Mouse (Mus musculus): ENCODE measurements at regions not wholly inside any gene's neighbourhood (a gene's known extent, or its start where the extent isn't known, plus 50 kb on each side); places are given as distances from the start of the nearest gene placed in this dataset.

- no peaks in the 10 kb centered on the region for H3K36me3 ChIP-seq (replicated peaks)
- no peaks in the 10 kb centered on the region for H3K4me1 ChIP-seq (replicated peaks)
- H3K9ac ChIP-seq: no peak overlapping the region
- no peak overlapping the region for H3K4me2 ChIP-seq
- H3K4me3 ChIP-seq (replicated peaks): no peak overlapping the region
- WGBS (ENCODE audit: insufficient replicate concordance): 40% methylated on average over 2 of the region's 2 CpGs
- ATAC-seq (ENCODE audit: insufficient read depth): no peak
- H3K9me3 ChIP-seq (replicated peaks): no peaks in the 10 kb centered on the region
- no peaks in the 10 kb centered on the region for H3K27me3 ChIP-seq
- H3K27ac ChIP-seq (replicated peaks): no peak overlapping the region
Measured at GRCm38 (mm10) chr12:13729901-13730637, 421.8 kb downstream of the Fam84a start.

GRCm38 (mm10) chr12:13728986-13729385 is 422.9 kb downstream of the Fam84a start:
- Histone ChIP-seq H3K4me1 (replicated peaks) (no peaks in the 10 kb centered on the region), H3K4me3 (replicated peaks) (no peak overlapping the region), H3K27ac (replicated peaks) (no peak overlapping the region), H3K36me3 (replicated peaks) (no peaks in the 10 kb centered on the region), H3K4me2 (no peak overlapping the region), H3K27me3 (no peaks in the 10 kb centered on the region), H3K9ac (no peak overlapping the region), H3K9me3 (replicated peaks) (no peaks in the 10 kb centered on the region)
- no peak for ATAC-seq (ENCODE audit: insufficient read depth)
- WGBS (ENCODE audit: insufficient replicate concordance): 65% methylated on average over 4 of the region's 4 CpGs

- Histone ChIP-seq H3K27ac (replicated peaks) (no peak overlapping the region), H3K9ac (no peak overlapping the region), H3K4me3 (replicated peaks) (no peak overlapping the region), H3K4me2 (no peak overlapping the region), H3K4me1 (replicated peaks) (no peaks in the 10 kb centered on the region), H3K36me3 (replicated peaks) (no peaks in the 10 kb centered on the region), H3K9me3 (replicated peaks) (no peaks in the 10 kb centered on the region), H3K27me3 (no peaks in the 10 kb centered on the region)
- WGBS (ENCODE audit: insufficient replicate concordance): 65% methylated on average over 2 of the region's 2 CpGs
- ATAC-seq (ENCODE audit: insufficient read depth): peak; percentile 85
Measured at GRCm38 (mm10) chr12:13724511-13724910, 427.3 kb downstream of the Fam84a start.

- H3K27me3 ChIP-seq: no peaks in the 10 kb centered on the region
- H3K36me3 ChIP-seq (replicated peaks): no peaks in the 10 kb centered on the region
- no peak for ATAC-seq (ENCODE audit: insufficient read depth)
- no peaks in the 10 kb centered on the region for H3K9me3 ChIP-seq (replicated peaks)
- 70% methylated on average over 3 of the region's 3 CpGs for WGBS (ENCODE audit: insufficient replicate concordance)
- H3K4me2 ChIP-seq: no peak overlapping the region
- H3K9ac ChIP-seq: no peak overlapping the region
- no peaks in the 10 kb centered on the region for H3K4me1 ChIP-seq (replicated peaks)
- no peak overlapping the region for H3K27ac ChIP-seq (replicated peaks)
- H3K4me3 ChIP-seq (replicated peaks): no peak overlapping the region
Measured at GRCm38 (mm10) chr12:13709806-13710205, 440.9 kb downstream of the Nbas start.

- 59% methylated on average over 5 of the region's 5 CpGs for WGBS (ENCODE audit: insufficient replicate concordance)
- H3K4me3 ChIP-seq (replicated peaks): no peak overlapping the region
Measured at GRCm38 (mm10) chr12:13707747-13708146, 438.8 kb downstream of the Nbas start.

GRCm38 (mm10) chr12:13706510-13706909 is 437.6 kb downstream of the Nbas start:
- Histone ChIP-seq H3K4me1 (replicated peaks) (no peaks in the 10 kb centered on the region), H3K4me2 (no peak overlapping the region), H3K36me3 (replicated peaks) (no peaks in the 10 kb centered on the region), H3K9ac (no peak overlapping the region), H3K27me3 (no peaks in the 10 kb centered on the region), H3K27ac (replicated peaks) (no peak overlapping the region), H3K4me3 (replicated peaks) (no peak overlapping the region), H3K9me3 (replicated peaks) (no peaks in the 10 kb centered on the region)
- 71% methylated on average over 4 of the region's 4 CpGs for WGBS (ENCODE audit: insufficient replicate concordance)
- ATAC-seq (ENCODE audit: insufficient read depth): no peak

More at GRCm38 (mm10) chr12:13707747-13708146, 438.8 kb downstream of the Nbas start:
- no peaks in the 10 kb centered on the region for H3K4me1 ChIP-seq (replicated peaks)
- no peak overlapping the region for H3K4me2 ChIP-seq
- H3K27me3 ChIP-seq: no peaks in the 10 kb centered on the region
- ATAC-seq (ENCODE audit: insufficient read depth): no peak
- no peak overlapping the region for H3K27ac ChIP-seq (replicated peaks)
- H3K36me3 ChIP-seq (replicated peaks): no peaks in the 10 kb centered on the region
- no peak overlapping the region for H3K9ac ChIP-seq
- H3K9me3 ChIP-seq (replicated peaks): no peaks in the 10 kb centered on the region

GRCm38 (mm10) chr12:13703604-13704003 is 434.7 kb downstream of the Nbas start:
- H3K9me3 ChIP-seq (replicated peaks): no peaks in the 10 kb centered on the region
- H3K4me1 ChIP-seq (replicated peaks): no peaks in the 10 kb centered on the region
- no peak overlapping the region for H3K9ac ChIP-seq
- no peak overlapping the region for H3K4me2 ChIP-seq
- H3K27ac ChIP-seq (replicated peaks): no peak overlapping the region
- no peaks in the 10 kb centered on the region for H3K27me3 ChIP-seq
- ATAC-seq (ENCODE audit: insufficient read depth): no peak
- H3K4me3 ChIP-seq (replicated peaks): no peak overlapping the region
- 60% methylated on average over 3 of the region's 3 CpGs for WGBS (ENCODE audit: insufficient replicate concordance)
- H3K36me3 ChIP-seq (replicated peaks): no peaks in the 10 kb centered on the region

- no peaks in the 10 kb centered on the region for H3K36me3 ChIP-seq (replicated peaks)
- ATAC-seq (ENCODE audit: insufficient read depth): no peak
- H3K4me2 ChIP-seq: no peak overlapping the region
- no peak overlapping the region for H3K27ac ChIP-seq (replicated peaks)
- H3K4me3 ChIP-seq (replicated peaks): no peak overlapping the region
- H3K9ac ChIP-seq: no peak overlapping the region
- H3K27me3 ChIP-seq: no peaks in the 10 kb centered on the region
- 68% methylated on average over 2 of the region's 2 CpGs for WGBS (ENCODE audit: insufficient replicate concordance)
- no peaks in the 10 kb centered on the region for H3K9me3 ChIP-seq (replicated peaks)
- no peaks in the 10 kb centered on the region for H3K4me1 ChIP-seq (replicated peaks)
Measured at GRCm38 (mm10) chr12:13699858-13700257, 430.9 kb downstream of the Nbas start.

- Histone ChIP-seq H3K4me1 (replicated peaks) (no peaks in the 10 kb centered on the region), H3K27me3 (no peaks in the 10 kb centered on the region), H3K4me2 (no peak overlapping the region), H3K4me3 (replicated peaks) (no peak overlapping the region), H3K9me3 (replicated peaks) (no peaks in the 10 kb centered on the region), H3K27ac (replicated peaks) (no peak overlapping the region), H3K36me3 (replicated peaks) (no peaks in the 10 kb centered on the region), H3K9ac (no peak overlapping the region)
- no peak for ATAC-seq (ENCODE audit: insufficient read depth)
- 39% methylated on average over 4 of the region's 4 CpGs for WGBS (ENCODE audit: insufficient replicate concordance)
Measured at GRCm38 (mm10) chr12:13698834-13699233, 429.9 kb downstream of the Nbas start.

GRCm38 (mm10) chr12:13691394-13692165 is 422.6 kb downstream of the Nbas start:
- H3K4me3 ChIP-seq (replicated peaks): no peak overlapping the region
- no peak overlapping the region for H3K9ac ChIP-seq
- WGBS (ENCODE audit: insufficient replicate concordance): 69% methylated on average over 2 of the region's 2 CpGs
- H3K4me2 ChIP-seq: no peak overlapping the region
- H3K36me3 ChIP-seq (replicated peaks): no peaks in the 10 kb centered on the region
- H3K9me3 ChIP-seq (replicated peaks): no peaks in the 10 kb centered on the region
- no peak for ATAC-seq (ENCODE audit: insufficient read depth)
- H3K27me3 ChIP-seq: no peaks in the 10 kb centered on the region
- H3K27ac ChIP-seq (replicated peaks): no peak overlapping the region
- H3K4me1 ChIP-seq (replicated peaks): no peaks in the 10 kb centered on the region

GRCm38 (mm10) chr12:13677266-13677665 is 408.3 kb downstream of the Nbas start:
- no peaks in the 10 kb centered on the region for H3K9me3 ChIP-seq (replicated peaks)
- H3K4me2 ChIP-seq: no peak overlapping the region
- no peaks in the 10 kb centered on the region for H3K4me1 ChIP-seq (replicated peaks)
- ATAC-seq (ENCODE audit: insufficient read depth): no peak
- no peak overlapping the region for H3K27ac ChIP-seq (replicated peaks)
- no peaks in the 10 kb centered on the region for H3K36me3 ChIP-seq (replicated peaks)
- H3K4me3 ChIP-seq (replicated peaks): no peak overlapping the region
- H3K9ac ChIP-seq: no peak overlapping the region
- H3K27me3 ChIP-seq: no peaks in the 10 kb centered on the region
- WGBS (ENCODE audit: insufficient replicate concordance): 68% methylated on average over 1 of the region's 1 CpGs
